Mouse (Mus musculus): Measurements from ENCODE around the gene Gpn2. TPM values are rescaled to one million over a fixed set of nuclear protein-coding genes. Genes with fewer than 3 reads are reported as not detected.

Gene Gpn2
- polyA plus RNA-seq, 1 experiment: 40.8 TPM

DNA sequence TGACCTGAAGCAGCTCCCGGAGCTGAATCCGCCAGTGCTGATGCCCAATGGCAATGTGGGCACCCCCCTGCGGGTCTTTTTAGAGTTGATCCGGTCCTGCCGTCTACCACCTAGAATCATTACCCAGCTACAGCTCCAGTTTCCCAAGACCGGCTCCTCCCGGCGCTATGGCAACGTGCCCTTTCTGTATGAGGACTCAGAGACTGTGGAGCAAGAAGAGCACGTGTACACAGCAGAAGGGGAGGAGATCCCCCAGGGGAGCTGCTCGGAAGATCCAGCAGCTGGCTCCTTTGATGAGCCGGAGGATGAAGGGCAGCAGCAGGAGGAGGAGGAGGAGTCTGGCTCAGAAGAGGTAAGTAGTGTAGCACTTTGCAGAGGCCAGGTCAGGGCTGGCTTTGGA is 6.2 kb upstream of the Gpn2 start:
- WGBS: 81% methylated on average over 12 of the region's 12 CpGs
- DNase-seq: no peak
- Histone ChIP-seq H3K4me1 (ENCODE audit: control insufficient read depth, insufficient read depth, low read length) (no peaks in the 10 kb centered on the region), H3K4me3 (replicated peaks; ENCODE audit: extremely low read depth, low read depth, low read length) (no peak overlapping the region)
- TF ChIP-seq POLR2A (IDR thresholded peaks at IDR 0.05; ENCODE audit: borderline replicate concordance, extremely low read depth, low read depth, low read length) (no peak), CTCF (IDR thresholded peaks at IDR 0.05; ENCODE audit: insufficient read depth, low read length) (no peak)

DNA sequence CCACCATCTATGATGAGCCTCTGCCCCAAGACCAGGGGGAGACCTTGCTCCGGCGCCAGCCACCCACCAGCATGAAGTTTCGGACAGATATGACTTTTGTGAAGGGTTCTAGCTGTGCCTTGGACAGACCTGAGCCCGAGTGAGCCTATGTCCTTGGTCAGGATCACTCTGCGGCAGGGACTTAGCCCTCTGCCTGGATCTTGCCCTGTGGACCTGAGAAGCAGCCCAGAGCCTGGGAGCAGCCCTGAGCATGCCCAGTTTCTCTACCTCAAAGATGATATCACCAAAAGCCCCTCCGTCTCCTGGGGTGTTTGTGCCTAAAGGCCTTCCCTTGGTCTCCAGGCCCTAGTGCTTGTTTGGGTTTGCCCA is 488 bp upstream of the Gpn2 start:
- TF ChIP-seq CTCF (IDR thresholded peaks at IDR 0.05; ENCODE audit: insufficient read depth, low read length): no peak
- no peak for TF ChIP-seq POLR2A (IDR thresholded peaks at IDR 0.05; ENCODE audit: borderline replicate concordance, extremely low read depth, low read depth, low read length)
- Histone ChIP-seq H3K4me1 (ENCODE audit: control insufficient read depth, insufficient read depth, low read length) (peaks cover 3% of the 10 kb centered on the region; the same call in 1 of the 2 replicates), H3K4me3 (replicated peaks; ENCODE audit: extremely low read depth, low read depth, low read length) (peak overlapping the region; percentile 84)
- no peak for DNase-seq
- 54% methylated on average over 6 of the region's 6 CpGs for WGBS

DNA sequence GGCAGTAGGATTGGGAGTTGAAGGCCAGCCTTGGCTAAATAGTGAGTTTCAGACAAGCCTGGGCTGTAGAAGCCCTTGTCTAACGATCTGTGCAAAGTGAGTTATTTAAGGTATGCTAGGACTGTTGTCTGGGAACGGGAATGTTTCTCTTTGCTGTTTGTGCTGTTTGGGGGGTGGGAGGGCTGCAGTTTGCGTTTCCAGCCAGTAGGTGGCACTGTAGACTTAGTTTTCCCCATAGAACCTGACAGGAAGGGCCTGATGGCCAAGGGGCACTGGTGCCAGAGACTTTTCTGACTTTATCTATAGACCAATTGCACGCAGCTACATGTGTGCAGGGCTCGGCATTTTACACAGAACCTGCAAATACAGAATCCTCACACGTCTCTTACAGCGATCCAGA is 8.4 kb downstream of the Gpn2 start:
- peak; percentile 97 for TF ChIP-seq CTCF (IDR thresholded peaks at IDR 0.05; ENCODE audit: insufficient read depth, low read length)
- TF ChIP-seq POLR2A (IDR thresholded peaks at IDR 0.05; ENCODE audit: borderline replicate concordance, extremely low read depth, low read depth, low read length): no peak
- DNase-seq: peak; percentile 76
- 23% methylated on average over 7 of the region's 7 CpGs for WGBS
- Histone ChIP-seq H3K4me3 (replicated peaks; ENCODE audit: extremely low read depth, low read depth, low read length) (no peak overlapping the region), H3K4me1 (ENCODE audit: control insufficient read depth, insufficient read depth, low read length) (no peaks in the 10 kb centered on the region)

DNA sequence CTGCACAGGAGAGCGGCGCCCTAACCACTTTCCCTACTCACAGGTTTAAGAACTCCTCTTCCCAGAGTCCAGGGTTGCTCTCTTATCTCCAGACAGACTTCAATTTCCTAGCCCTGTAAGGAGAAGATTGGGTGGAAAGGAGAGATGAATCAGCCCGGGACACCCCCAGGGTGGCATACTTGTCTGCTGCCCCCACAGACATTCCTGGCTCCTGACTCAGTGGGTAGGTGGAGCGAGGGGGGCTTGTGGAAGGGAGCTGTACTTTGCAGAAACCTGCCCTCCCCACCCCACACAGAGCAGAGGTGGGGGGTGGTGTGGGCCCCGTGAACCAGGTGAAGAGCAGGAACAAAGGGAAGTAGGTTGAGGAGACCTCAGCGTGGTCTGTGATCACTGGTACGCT is 11.4 kb downstream of the Gpn2 start:
- 63% methylated on average over 7 of the region's 7 CpGs for WGBS
- no peak overlapping the region for H3K4me3 ChIP-seq (replicated peaks; ENCODE audit: extremely low read depth, low read depth, low read length)
- peaks cover 6% of the 10 kb centered on the region for H3K4me1 ChIP-seq (ENCODE audit: control insufficient read depth, insufficient read depth, low read length)
- TF ChIP-seq CTCF (IDR thresholded peaks at IDR 0.05; ENCODE audit: insufficient read depth, low read length) (no peak), POLR2A (IDR thresholded peaks at IDR 0.05; ENCODE audit: borderline replicate concordance, extremely low read depth, low read depth, low read length) (no peak)
- no peak for DNase-seq

DNA sequence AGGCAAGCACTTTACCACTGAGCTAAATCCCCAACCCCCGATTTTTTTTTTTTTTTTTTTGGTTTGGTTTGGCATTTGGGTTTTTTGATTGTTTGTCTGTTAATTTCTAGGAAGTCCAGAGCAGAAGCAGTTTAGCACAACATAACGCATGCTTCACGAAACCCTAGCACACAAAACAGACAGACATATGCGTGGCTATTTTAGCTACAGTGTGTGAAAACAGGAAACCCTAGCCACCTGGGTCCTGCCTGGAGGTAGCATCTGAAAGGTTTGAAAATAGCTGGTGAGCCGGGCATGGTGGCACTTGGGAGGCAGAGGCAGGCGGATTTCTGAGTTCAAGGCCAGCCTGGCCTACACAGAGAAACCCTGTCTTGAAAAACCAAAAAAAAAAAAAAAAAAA is 11.9 kb downstream of the Gpn2 start:
- WGBS: 67% methylated on average over 6 of the region's 6 CpGs
- DNase-seq: no peak
- no peak overlapping the region for H3K4me3 ChIP-seq (replicated peaks; ENCODE audit: extremely low read depth, low read depth, low read length)
- TF ChIP-seq CTCF (IDR thresholded peaks at IDR 0.05; ENCODE audit: insufficient read depth, low read length) (no peak), POLR2A (IDR thresholded peaks at IDR 0.05; ENCODE audit: borderline replicate concordance, extremely low read depth, low read depth, low read length) (no peak)
- H3K4me1 ChIP-seq (ENCODE audit: control insufficient read depth, insufficient read depth, low read length): peaks cover 6% of the 10 kb centered on the region

- no peak for DNase-seq
- no peak overlapping the region for H3K4me3 ChIP-seq (replicated peaks; ENCODE audit: extremely low read depth, low read depth, low read length)
- peaks cover 6% of the 10 kb centered on the region for H3K4me1 ChIP-seq (ENCODE audit: control insufficient read depth, insufficient read depth, low read length)
- WGBS: 38% methylated on average over 4 of the region's 4 CpGs
- no peak for TF ChIP-seq CTCF (IDR thresholded peaks at IDR 0.05; ENCODE audit: insufficient read depth, low read length)
- no peak for TF ChIP-seq POLR2A (IDR thresholded peaks at IDR 0.05; ENCODE audit: borderline replicate concordance, extremely low read depth, low read depth, low read length)
Measured at GRCm38 (mm10) chr4:133598616-133599015, 14.5 kb downstream of the Gpn2 start.

DNA sequence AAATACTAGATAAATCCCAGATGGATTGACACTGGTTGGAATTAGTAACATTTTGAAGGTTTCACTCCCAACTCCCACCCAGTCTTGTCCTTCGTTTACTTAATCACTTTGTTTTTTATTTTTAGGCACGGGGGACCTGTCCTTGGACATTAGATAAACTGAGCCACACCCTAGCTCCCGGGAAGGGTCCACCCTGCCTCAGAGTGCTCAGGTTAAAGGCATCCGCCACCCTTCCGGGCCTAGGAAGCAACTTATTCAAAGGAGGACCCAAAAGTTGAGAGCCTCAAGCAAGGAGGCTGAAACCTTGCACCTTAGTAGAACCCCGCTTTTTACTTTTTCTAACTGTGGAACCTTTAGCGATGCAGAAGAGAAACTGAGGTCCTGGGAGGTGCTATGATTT is 15.0 kb downstream of the Gpn2 start:
- H3K4me3 ChIP-seq (replicated peaks; ENCODE audit: extremely low read depth, low read depth, low read length): peak overlapping the region; percentile 77
- TF ChIP-seq CTCF (IDR thresholded peaks at IDR 0.05; ENCODE audit: insufficient read depth, low read length) (no peak), POLR2A (IDR thresholded peaks at IDR 0.05; ENCODE audit: borderline replicate concordance, extremely low read depth, low read depth, low read length) (no peak)
- DNase-seq: no peak
- WGBS: 18% methylated on average over 7 of the region's 7 CpGs
- peaks cover 6% of the 10 kb centered on the region for H3K4me1 ChIP-seq (ENCODE audit: control insufficient read depth, insufficient read depth, low read length)

- Histone ChIP-seq H3K4me3 (replicated peaks; ENCODE audit: extremely low read depth, low read depth, low read length) (peak overlapping the region; percentile 77), H3K4me1 (ENCODE audit: control insufficient read depth, insufficient read depth, low read length) (peaks cover 6% of the 10 kb centered on the region)
- WGBS: 1% methylated on average over 50 of the region's 50 CpGs
- TF ChIP-seq CTCF (IDR thresholded peaks at IDR 0.05; ENCODE audit: insufficient read depth, low read length) (no peak), POLR2A (IDR thresholded peaks at IDR 0.05; ENCODE audit: borderline replicate concordance, extremely low read depth, low read depth, low read length) (peak; percentile 25; the same call in 1 of the 2 replicates)
- peak; percentile 89 for DNase-seq
Measured at GRCm38 (mm10) chr4:133599571-133600073, 15.5 kb downstream of the Gpn2 start.

GRCm38 (mm10) chr4:133600306-133600705 is 16.1 kb downstream of the Gpn2 start:
- Histone ChIP-seq H3K4me1 (ENCODE audit: control insufficient read depth, insufficient read depth, low read length) (peaks cover 6% of the 10 kb centered on the region), H3K4me3 (replicated peaks; ENCODE audit: extremely low read depth, low read depth, low read length) (no peak overlapping the region)
- DNase-seq: no peak
- WGBS: 12% methylated on average over 9 of the region's 9 CpGs
- no peak for TF ChIP-seq CTCF (IDR thresholded peaks at IDR 0.05; ENCODE audit: insufficient read depth, low read length)
- TF ChIP-seq POLR2A (IDR thresholded peaks at IDR 0.05; ENCODE audit: borderline replicate concordance, extremely low read depth, low read depth, low read length): no peak

DNA sequence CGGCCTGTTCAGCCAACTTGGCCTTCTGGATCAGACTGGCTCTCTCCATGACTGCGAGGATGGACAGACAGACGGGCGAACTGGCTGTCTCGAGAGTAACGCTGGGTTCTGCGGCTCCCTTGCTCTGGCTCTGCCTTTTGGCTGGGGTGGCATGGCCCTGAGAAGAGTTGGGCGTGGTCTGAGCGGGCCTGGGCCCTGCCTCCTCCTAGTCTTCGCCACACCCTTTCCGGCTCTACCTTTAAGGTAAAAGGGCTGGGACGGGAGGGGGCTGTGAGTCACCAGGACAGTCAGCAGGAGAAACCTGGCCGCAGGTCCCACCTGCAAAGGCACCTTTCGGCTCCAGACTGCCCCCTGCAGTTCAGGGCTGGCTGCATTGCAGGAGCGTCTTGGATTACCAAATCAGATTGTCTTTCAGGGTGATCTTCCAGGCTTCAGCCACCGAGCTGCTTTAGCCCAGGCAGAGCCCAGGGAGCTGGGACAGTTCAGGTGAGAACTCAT is 17.6 kb downstream of the Gpn2 start, which contains the start of gene Sfn:
Gene Sfn, minus strand, starts transcription at position 448 of the 498 bp plus-strand sequence.
- Histone ChIP-seq H3K4me3 (replicated peaks; ENCODE audit: extremely low read depth, low read depth, low read length) (peak within 1 kb of the TSS; percentile 3), H3K4me1 (ENCODE audit: control insufficient read depth, insufficient read depth, low read length) (peaks cover 6% of the 10 kb centered on the region)
- TF ChIP-seq CTCF (IDR thresholded peaks at IDR 0.05; ENCODE audit: insufficient read depth, low read length) (peak; percentile 44; the same call in 1 of the 2 replicates), POLR2A (IDR thresholded peaks at IDR 0.05; ENCODE audit: borderline replicate concordance, extremely low read depth, low read depth, low read length) (peak; percentile 76; the same call in 1 of the 2 replicates)
- DNase-seq: peak; percentile 70
- 6% methylated on average over 16 of the region's 16 CpGs for WGBS

All from lung, adult 2 months (tissue).